Mouse (Mus musculus) thymus, adult 2 months (tissue): Measurements from ENCODE around the gene Mgat4b. TPM values are rescaled to one million over a fixed set of nuclear protein-coding genes. Genes with fewer than 3 reads are reported as not detected.

Experiments used
- DNase-seq: peaks from one replicate; pipeline ENCODE4 v3.0.0; 2021
- H3K27ac ChIP-seq: fragments of 200-500 bp; 2 replicates; pipeline ENCODE4 v1.5.1; 2012; ENCODE audit warnings: low read length, control low read depth; ENCODE audit not compliant: control insufficient read depth, insufficient read depth
- H3K27me3 ChIP-seq: fragments of 200-500 bp; 2 replicates; pipeline ENCODE4 v1.6.1; 2012; ENCODE audit warnings: mild to moderate bottlenecking, low read length, moderate library complexity, mixed read lengths; ENCODE audit not compliant: control insufficient read depth, insufficient read depth
- H3K36me3 ChIP-seq: fragments of 200-500 bp; 2 replicates; pipeline ENCODE4 v1.6.1; 2012; ENCODE audit warnings: mild to moderate bottlenecking, low read length, moderate library complexity; ENCODE audit not compliant: control insufficient read depth, insufficient read depth
- H3K4me1 ChIP-seq: fragments of 200-500 bp; replicated peaks from 2 replicates; pipeline ENCODE4 v1.6.1; 2012; ENCODE audit warnings: low read length; ENCODE audit not compliant: control insufficient read depth, insufficient read depth
- H3K4me3 ChIP-seq: fragments of 200-500 bp; 2 replicates; pipeline ENCODE4 v1.5.1; 2012; ENCODE audit warnings: mild to moderate bottlenecking, low read length, control low read depth, moderate library complexity; ENCODE audit not compliant: control insufficient read depth, insufficient read depth
- CTCF ChIP-seq: fragments of 200-500 bp; IDR thresholded peaks from 2 replicates; pipeline ENCODE4 v1.5.1; 2012; ENCODE audit warnings: mild to moderate bottlenecking, control low read depth, low read length, moderate library complexity, borderline replicate concordance; ENCODE audit not compliant: control insufficient read depth, poor library complexity, insufficient read depth; ENCODE audit errors: extremely low read depth
- POLR2A ChIP-seq: fragments of 200-500 bp; IDR thresholded peaks from 2 replicates; pipeline ENCODE4 v1.6.1; 2012; ENCODE audit warnings: mild to moderate bottlenecking, low read length, control low read depth, moderate library complexity; ENCODE audit not compliant: control insufficient read depth, poor library complexity, insufficient read depth; ENCODE audit errors: extremely low read depth
- WGBS: fragments of 180-500 bp; shearing (Covaris S2); methylation state at CpG from one replicate; pipeline ENCODE4 v1.1.7; 2018; 5-methylcytosine and 5-hydroxymethylcytosine counted together
- polyA plus RNA-seq: library from polyadenylated mRNA; depleted of rRNA; stranded (reverse); fragments of >200 nt; gene quantifications from 2 replicates; pipeline ENCODE4 v1.2.3, GENCODE M21; 2012

Gene Mgat4b
- polyA plus RNA-seq, 1 experiment: 29.5 TPM

GRCm38 (mm10) chr11:50245269-50245668, 34.6 kb downstream of the Mgat4b start:
- Histone ChIP-seq H3K36me3 (no peaks in the 10 kb centered on the region), H3K27me3 (no peaks in the 10 kb centered on the region), H3K27ac (no peak overlapping the region), H3K4me1 (0 out of 2 replicates have a peak, but pooled peaks cover under 1% of the 10 kb centered on the region), H3K4me3 (no peak overlapping the region)
- no peak for TF ChIP-seq POLR2A
- TF ChIP-seq CTCF: no peak
- no peak for DNase-seq
- WGBS: 41% methylated on average over 5 of the region's 5 CpGs

GRCm38 (mm10) chr11:50248473-50249171, 37.9 kb downstream of the Mgat4b start:
- no peaks in the 10 kb centered on the region for H3K4me1 ChIP-seq
- no peak overlapping the region for H3K27ac ChIP-seq
- no peaks in the 10 kb centered on the region for H3K36me3 ChIP-seq
- H3K4me3 ChIP-seq: no peak overlapping the region
- WGBS: 92% methylated on average over 7 of the region's 7 CpGs
- H3K27me3 ChIP-seq: no peaks in the 10 kb centered on the region
- TF ChIP-seq POLR2A: no peak
- TF ChIP-seq CTCF: no peak
- no peak for DNase-seq

DNA sequence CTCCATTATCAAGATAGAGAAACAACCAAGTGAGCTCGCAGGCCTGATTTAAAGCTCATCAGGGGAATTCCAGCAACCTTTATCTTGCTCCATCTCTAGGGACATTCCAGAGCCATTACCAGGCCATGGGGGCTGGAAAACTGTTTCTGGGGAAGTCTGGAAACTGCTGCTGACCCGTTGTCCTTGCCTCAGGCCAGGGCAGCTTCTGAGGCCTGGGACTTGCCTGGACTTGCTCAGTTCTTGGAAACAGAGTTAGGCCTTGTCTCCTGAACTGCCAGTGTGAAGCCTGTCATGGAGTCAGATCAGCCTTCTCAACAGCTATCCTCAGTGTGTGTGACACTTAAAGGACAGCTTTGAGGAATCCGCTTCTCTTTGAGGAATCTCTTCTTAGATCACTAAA, 41.5 kb downstream of the Mgat4b start:
- peaks cover 13% of the 10 kb centered on the region for H3K36me3 ChIP-seq
- H3K4me1 ChIP-seq: no peaks in the 10 kb centered on the region
- TF ChIP-seq POLR2A: no peak
- TF ChIP-seq CTCF: no peak
- H3K27ac ChIP-seq: no peak overlapping the region
- WGBS: 93% methylated on average over 3 of the region's 3 CpGs
- no peaks in the 10 kb centered on the region for H3K27me3 ChIP-seq
- H3K4me3 ChIP-seq: no peak overlapping the region
- no peak for DNase-seq

GRCm38 (mm10) chr11:50252684-50253265, 42.1 kb downstream of the Mgat4b start:
- Histone ChIP-seq H3K27ac (no peak overlapping the region), H3K4me3 (no peak overlapping the region), H3K36me3 (peaks cover 17% of the 10 kb centered on the region), H3K27me3 (no peaks in the 10 kb centered on the region), H3K4me1 (no peaks in the 10 kb centered on the region)
- no peak for DNase-seq
- WGBS: 88% methylated on average over 11 of the region's 11 CpGs
- TF ChIP-seq CTCF (no peak), POLR2A (no peak)

DNA sequence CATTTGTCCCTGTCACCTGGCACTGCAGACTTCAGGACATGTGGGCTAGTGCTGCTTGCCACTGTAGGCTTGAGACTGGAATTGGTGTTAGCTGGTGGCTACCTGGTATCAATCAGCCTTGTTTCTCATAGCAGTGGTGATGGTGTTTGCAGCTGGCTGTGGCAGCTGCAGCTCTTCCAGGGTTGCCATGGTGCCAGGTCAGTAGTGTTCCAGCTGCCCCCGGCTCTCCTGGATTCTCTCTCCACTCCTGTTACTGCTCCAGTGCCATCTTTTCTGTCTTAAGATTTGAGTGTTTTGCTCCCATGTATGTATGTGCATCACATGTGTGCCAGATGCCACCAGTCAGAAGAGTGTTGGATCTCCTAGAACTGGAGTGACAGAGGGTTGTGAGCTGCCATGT, 42.7 kb downstream of the Mgat4b start:
- TF ChIP-seq POLR2A (no peak), CTCF (no peak)
- DNase-seq: no peak
- H3K27ac ChIP-seq: no peak overlapping the region
- WGBS: 95% methylated on average over 1 of the region's 1 CpGs
- no peaks in the 10 kb centered on the region for H3K4me1 ChIP-seq
- no peaks in the 10 kb centered on the region for H3K27me3 ChIP-seq
- H3K36me3 ChIP-seq: peaks cover 23% of the 10 kb centered on the region
- no peak overlapping the region for H3K4me3 ChIP-seq

DNA sequence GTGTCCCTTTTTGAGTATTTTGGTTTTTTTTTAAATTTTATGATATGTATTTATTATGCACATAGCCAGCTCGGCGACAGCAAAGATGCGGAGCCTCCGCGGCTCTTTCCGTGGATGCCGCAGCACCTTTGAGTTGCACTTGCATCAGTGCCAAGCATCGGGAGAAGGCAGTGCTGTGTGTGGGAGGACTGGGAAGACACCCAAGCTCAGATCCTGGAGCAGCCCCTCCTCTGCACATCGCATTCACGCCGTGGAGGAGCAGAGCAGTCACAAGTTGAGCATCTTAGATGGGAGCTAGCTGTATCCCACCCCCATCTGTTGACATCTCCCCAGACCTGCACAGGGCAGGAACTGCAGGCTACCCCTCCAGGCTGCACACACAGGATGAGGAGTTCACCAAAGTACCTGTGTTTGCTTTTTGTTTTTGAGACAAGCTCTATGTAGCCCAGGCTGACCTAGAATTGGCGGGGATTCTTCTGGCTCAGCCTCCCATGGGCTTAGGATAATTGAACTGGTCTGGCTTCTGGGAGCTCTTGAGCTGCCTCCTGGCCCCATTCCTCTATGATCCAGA, 43.4 kb downstream of the Mgat4b start:
- Histone ChIP-seq H3K27me3 (no peaks in the 10 kb centered on the region), H3K27ac (no peak overlapping the region), H3K4me3 (no peak overlapping the region), H3K36me3 (peaks cover 28% of the 10 kb centered on the region), H3K4me1 (no peaks in the 10 kb centered on the region)
- no peak for DNase-seq
- TF ChIP-seq POLR2A (no peak), CTCF (no peak)
- 92% methylated on average over 12 of the region's 12 CpGs for WGBS
